Mouse (Mus musculus): ENCODE results near the gene Pik3r1.
A peak's percentile ranks its signal among the peaks of the same experiment; 100 is the strongest.

Pik3r1 gene

DNA sequence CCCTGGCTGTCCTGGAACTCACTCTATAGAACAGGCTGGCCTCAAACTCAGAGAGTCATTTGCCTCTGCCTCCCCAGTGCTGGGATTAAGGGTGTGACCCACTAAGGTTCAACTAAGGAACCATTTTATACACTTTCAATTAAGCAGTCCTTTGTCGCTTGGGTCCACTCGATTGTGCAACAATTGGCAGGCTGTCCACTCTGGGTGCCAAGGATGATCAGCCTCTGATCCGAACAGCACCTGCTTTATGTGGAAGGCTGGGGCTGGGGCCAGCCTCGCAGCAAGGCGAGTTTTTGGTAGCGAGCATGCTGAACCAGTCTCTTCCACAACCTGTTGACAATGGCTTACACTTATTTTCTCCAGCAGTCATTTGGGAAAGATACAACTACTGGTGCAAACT, 29.2 kb downstream of the Pik3r1 start:
- no peak for DNase-seq (ENCODE audit: low spot score)

GRCm38 (mm10) chr13:101736521-101737387, 31.3 kb downstream of the Pik3r1 start:
- no peak for DNase-seq (ENCODE audit: low spot score)

- no peak for DNase-seq (ENCODE audit: low spot score)
Measured at GRCm38 (mm10) chr13:101735364-101736120, 32.5 kb downstream of the Pik3r1 start.

GRCm38 (mm10) chr13:101734227-101734626, 33.8 kb downstream of the Pik3r1 start:
- DNase-seq (ENCODE audit: low spot score) = no peak

DNA sequence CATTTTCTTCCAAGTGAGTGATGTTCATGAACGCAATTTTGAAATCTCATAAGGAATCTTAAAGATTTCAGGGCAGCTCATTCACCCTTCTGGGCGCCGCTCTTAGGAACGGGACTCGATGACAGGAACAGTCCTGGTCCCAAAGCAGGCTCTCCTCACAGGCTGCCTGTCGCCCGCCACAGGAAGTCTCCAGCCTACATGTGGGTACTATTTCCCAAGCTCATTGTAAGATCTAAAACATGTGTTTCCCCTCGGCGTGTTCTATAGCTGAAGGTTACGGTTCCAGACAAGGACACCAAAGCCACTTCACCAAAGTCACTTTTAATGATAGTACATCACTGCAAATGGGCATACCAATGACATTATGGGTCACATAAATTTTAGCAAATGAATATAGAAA, 35.3 kb downstream of the Pik3r1 start:
- no peak for DNase-seq (ENCODE audit: low spot score)

DNA sequence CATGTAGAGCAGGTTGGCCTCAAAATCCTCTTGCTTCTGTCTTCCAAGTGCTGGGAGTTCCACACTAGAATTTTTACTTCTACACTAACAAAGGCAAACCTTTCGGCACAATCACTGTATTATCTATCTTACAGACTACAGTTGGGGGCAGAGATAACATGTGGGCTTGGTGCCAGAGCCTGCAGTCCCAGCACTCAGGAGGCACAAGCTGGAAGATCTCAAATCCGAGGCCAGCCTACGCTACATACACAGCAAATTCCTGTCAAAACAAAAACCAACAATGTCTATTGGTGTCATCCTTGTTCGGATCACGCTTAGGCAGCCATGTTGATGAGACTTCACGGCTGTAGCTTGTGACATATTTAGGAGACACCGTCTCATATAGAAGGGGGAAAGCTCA, 36.2 kb downstream of the Pik3r1 start:
- DNase-seq (ENCODE audit: low spot score) = no peak

DNA sequence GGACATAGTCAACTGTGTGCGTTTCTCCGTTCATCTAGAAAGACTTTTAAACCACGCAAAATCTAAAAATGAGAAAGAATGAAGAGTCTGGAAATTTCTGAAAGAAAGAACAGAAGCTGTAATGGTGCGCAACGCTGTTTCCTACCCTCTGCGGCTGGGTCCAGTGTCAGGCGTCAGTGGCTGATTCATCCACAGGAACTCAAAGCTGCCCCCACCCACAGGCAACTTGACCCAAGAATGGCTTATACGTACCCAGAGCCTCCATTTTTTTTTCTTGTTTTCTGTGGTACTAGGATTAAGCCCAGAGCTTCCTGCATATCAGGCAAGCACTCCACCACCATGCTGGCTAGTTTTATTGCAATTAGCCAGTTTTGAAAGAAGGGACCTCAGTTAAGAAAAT, 37.7 kb downstream of the Pik3r1 start:
- no peak for DNase-seq (ENCODE audit: low spot score)

DNA sequence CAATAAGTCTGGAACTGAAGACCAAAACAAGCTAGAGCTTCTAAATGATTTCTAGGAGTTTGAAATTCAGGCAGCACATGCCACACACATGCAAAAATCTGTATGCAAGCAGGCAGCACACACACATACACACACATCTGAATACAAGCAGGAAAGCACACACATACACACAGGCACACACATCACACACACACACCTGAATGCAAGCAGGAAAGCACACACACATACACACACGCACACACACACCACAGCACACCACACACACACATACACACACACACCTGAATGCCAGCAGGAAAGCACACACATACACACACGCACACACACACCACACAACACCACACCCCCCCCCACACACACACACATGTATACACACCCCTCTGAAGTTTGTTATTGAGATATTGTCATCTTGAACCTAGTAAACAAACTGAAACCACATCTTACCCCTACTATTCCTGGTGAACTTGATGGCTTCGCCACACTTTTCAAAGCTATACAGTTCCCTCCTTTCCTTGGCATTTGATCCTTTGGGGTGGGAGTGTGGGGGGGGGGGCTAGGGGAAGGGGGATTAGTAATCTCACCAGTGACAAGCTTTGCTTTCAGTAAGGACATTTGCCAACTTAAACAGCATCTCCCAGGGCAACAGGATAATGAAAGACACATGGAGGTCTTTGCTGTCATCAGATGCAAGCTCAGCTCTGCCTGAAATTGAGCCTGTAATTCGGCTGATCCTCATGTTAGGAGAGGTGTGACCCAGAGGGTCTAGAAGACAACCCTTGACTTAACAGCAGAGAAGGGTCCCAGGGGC, 38.6 kb downstream of the Pik3r1 start:
- DNase-seq (ENCODE audit: low spot score) = no peak

DNA sequence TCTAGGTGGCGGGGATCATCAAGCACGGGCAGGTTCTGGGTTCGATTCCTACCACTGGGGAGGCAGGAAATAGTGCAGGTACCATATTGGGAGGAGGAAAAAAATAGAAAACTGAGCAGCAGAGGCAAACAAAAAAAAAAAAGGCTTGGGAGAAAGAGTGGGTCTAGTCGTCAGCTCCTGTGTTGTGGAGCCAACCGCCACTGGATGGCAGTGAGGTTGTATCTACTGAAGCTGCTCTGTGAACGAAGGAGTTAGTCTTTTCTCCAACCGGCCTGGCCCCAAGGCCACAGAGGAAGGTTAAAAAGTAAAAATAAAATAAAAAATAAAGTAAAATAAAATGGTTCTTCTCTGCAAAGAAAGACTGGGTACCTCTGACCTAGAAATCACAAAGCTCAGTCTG, 39.2 kb downstream of the Pik3r1 start:
- DNase-seq (ENCODE audit: low spot score) = no peak

DNA sequence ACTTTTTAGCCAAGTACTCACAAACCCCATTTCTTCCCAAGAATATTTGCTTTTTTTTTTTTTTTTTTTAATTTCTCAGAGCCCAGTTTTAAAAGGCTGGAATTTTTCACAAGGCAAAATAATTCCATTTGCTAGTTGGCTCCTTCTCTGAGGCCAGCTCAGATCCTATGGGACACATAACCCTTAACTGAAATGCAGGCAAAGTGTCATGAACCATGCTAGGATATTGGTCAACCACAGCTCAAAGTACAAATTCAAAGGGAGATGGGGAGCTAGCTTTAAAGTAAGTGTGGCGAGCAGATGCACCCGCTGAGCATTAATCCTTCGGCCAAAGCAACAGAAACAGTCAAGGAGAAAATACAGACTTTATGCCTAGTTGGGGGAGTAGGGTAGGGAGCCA, 39.7 kb downstream of the Pik3r1 start:
- no peak for DNase-seq (ENCODE audit: low spot score)

DNA sequence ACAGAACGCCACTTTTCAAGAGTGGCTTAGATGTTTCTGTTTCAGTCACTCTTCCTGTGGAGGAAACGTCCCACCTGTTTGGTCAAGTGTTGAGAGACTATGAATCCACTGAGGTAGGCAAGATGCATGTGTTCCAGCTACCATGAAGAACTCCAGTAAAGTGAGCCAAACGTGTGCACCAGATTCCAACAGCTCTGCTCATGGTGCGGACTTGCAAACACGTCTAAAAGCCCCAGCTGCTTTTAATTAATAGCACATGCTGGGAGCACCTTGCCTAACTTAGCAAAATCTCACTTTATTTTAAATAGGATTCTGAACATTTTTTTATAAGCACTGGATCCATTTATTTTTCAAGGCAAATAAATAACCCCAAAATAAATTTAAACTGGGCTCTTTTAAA, 40.2 kb downstream of the Pik3r1 start:
- DNase-seq (ENCODE audit: low spot score) = no peak

DNA sequence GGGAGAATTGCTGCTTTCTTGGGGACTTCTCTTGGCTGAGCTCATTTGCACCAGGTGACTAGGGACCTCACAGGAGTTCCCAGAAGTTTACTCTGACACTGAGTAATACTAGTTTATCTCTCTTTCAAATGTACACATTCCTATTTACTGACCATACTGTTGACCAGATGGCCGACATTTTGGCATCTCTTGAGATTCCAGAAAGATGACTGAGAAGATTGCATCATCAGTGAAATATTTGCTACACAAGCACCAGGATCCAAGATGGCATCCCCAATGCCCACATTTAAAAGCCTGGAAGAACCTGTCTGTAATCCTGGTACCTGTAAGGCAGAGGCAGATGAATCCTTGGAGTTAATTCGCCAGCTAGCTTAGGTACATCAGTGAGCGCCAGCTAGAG, 41.1 kb downstream of the Pik3r1 start:
- no peak for DNase-seq (ENCODE audit: low spot score)

- DNase-seq (ENCODE audit: low spot score) = no peak
Measured at GRCm38 (mm10) chr13:101721901-101722595, 46.0 kb downstream of the Pik3r1 start.

DNA sequence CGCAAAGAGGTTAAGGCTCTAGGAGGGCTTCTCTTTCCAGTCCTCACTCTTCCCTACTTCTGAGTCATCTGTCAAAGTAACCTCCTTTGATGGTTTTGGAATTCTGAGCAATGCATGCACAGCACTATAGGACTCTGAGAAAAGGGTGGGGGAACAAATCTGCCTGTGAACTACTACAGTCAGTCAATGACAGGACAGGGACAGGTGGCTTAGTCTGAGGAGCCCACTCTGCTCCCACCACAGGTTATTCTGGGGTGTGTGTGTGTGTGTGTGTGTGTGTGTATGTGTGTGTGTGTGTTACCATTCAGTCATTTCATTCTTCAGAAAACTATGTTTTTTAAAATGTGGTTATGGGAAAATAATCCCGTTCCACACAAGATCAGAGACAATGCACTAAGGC, 46.9 kb downstream of the Pik3r1 start:
- no peak for DNase-seq (ENCODE audit: low spot score)

GRCm38 (mm10) chr13:101719312-101719870, 48.6 kb downstream of the Pik3r1 start:
- peak; percentile 73 for DNase-seq (ENCODE audit: low spot score)

- DNase-seq (ENCODE audit: low spot score) = no peak
Measured at GRCm38 (mm10) chr13:101718744-101719143, 49.3 kb downstream of the Pik3r1 start.

- no peak for DNase-seq (ENCODE audit: low spot score)
Measured at GRCm38 (mm10) chr13:101717836-101718235, 50.2 kb downstream of the Pik3r1 start.

GRCm38 (mm10) chr13:101713429-101714088, 54.5 kb downstream of the Pik3r1 start:
- DNase-seq (ENCODE audit: low spot score) = no peak

GRCm38 (mm10) chr13:101712720-101713428, 55.1 kb downstream of the Pik3r1 start:
- no peak for DNase-seq (ENCODE audit: low spot score)

DNA sequence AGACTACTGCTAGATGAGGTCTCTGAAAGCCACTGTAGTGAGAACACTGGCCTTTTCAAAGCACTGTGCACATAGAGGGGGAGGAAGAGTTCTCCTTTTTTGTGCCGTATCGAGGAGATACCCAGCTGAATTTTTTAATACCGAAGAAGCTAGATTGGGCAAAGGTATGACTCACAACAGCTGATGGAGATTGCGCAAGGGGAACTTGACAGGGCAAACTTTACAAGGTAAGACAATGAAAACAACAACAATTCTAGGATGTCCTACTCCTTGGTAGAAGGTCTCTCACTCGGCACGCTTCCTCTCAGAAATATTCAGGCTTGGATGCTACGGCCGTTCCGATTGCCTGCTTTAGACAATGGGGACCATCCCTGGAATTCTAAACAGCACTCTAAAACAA, 55.9 kb downstream of the Pik3r1 start:
- DNase-seq (ENCODE audit: low spot score) = no peak
